Mouse (Mus musculus): Measurements from ENCODE around the gene Zfp839.

Zfp839 gene

DNA sequence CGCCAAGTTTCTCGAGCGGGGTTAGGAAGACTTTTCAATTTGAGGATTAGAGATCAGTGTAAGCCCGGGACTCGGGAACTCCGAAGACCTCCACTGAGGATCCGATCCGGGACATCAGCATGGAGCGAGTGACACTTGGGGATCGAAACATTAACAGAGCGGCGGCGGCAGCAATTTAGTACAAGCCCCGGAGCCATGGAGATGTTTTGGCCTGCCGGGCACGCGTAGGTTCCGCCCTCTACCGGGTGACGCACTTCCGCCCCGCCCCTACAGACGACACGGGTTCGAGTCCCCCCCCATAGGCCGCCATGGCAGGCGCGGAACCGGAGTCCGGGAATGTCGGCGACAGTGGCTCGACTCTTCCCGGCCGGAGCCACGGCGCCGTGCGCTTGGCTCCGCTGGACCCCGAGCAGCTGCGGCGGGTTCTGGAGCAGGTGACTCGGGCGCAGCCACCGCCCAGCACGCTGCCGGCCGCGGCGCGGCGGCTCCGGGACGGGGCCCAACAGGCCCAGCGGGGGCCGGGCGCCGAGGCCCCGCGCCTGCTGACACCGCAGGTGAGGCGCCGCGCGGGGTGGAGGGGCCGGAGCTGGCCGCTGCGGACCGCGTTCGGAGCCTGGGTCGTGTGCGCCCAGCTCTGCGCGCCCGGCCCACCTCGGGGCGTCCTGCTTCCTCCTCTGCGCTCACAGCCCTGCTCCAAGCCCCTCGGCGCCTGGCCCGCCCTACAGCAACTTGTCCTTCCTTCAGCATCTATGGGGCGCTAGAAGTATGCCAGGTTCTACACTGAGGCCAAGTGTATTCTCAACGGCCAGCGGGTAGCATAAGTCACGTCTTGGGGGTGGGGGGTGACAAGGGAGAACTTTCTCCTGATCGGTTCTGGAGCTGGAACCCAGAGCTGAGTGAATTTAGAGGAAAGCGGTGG, at the start of gene Zfp839:
TSS of gene Zfp839 (plus strand) at position 244 of the 919 bp plus-strand sequence.
- peak; percentile 79 to 88 for DNase-seq (ENCODE audit: low spot score in 2 of 2)

DNA sequence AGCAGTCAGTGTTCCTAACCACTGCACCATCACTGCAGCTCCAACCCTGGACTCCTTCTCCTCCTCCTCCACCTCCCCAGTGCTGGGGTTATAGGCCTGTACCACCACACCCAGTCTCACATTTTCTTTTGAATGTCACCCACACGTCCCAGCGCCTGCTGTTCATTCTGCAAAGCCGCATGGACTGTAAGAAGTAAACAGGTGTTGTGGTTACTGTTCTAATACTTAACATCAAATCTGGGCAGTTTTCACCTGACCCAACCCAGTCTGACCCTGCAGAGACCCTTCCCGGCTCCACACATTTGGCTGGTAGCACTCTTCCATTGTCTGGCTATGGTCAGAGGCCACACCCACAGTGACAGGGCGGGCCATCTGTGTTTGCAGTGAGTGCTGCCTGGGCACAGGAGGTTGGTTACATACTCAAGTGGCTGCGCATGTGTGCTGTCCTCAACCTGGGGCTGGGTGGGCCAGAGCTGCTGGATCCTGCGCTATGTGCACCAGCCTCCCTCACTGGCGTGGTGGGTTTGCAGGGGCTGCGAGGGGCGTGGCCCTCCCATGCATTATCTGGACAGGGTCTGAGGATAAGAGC, 48.1 kb upstream of the Zfp839 start:
- no peak for DNase-seq (ENCODE audit: low spot score in 2 of 2)

DNA sequence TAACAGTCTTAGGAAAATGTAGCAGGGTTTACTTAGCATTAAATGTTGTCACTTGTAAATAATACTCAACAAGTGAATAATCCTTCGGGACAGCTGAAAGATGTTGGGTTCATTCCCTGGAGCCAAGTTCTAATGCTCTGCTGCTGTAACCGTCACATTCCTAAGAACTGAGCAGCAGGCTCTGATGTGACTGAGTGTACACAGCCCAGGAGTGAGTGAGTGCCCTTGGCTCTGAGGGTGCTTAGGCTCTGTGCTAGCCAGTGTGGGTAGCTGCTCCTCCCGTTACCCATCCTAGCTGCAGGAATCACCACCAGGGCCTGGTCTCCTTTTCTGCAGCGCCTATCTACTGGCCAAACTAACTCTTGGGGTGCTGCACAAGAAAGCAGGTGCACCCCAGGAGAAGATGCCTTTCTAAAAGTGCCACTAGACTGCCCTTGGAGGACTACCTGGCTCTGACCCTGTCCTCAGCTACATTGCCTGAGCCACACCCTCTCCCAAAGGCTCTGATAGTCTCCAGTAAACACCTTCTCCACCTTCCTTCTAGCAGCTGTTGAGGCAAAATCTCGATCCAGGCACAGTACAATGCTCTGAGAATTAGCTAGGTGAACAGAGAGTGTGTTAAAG, 47.3 kb upstream of the Zfp839 start:
- DNase-seq (ENCODE audit: low spot score in 2 of 2): no peak

DNA sequence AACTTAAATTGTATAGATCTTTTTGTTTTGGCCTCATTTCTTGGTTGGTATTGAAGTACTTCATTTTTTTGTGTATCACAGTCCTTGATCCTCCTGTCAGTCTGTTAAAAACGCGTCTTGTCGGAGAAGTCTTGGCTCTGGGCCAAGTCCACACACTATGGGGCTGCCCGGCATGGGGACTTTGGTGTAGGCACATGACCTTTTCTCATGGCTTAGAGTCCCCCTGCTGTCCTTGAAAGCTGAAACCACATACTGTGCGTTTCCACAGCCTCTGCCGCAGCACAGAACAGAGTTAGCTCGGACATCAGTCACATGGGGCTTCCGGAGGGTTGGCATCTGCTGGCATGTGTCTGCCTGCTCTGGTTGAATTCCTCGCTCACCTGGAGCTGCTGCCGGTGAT, 45.8 kb upstream of the Zfp839 start:
- DNase-seq (ENCODE audit: low spot score in 2 of 2): no peak

DNA sequence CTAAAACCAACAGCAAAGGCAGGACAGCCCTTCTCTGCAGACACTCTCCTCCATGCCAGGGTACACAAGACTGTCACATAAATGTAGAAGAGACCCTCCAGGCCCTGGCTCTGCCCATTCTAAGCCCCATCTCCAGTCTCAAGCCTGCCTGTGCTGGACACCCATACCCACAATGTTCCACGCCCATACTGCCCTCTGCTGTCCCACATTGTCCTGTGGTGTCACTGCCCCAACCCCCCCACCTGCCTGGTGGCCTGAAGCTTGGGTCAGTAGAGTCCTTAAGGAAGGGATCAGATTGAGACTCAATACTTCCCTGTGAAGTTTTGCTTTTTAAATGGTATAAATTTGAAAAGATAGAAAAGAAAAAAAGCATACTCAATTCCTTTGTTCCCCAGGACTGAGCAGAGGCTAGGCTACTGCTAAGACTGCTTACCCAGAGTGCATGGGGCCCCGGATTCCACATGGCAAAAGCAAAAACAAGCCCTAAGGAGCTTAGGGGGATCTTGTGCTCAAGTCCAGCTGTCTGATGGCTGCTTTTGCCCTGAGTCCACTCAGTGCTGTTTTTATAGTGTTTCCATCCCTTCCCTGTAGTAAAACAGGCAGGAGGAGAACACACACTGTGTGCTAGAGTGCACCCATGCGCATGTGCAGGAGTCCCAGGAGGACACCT, 43.6 kb upstream of the Zfp839 start:
- no peak for DNase-seq (ENCODE audit: low spot score in 2 of 2)

DNA sequence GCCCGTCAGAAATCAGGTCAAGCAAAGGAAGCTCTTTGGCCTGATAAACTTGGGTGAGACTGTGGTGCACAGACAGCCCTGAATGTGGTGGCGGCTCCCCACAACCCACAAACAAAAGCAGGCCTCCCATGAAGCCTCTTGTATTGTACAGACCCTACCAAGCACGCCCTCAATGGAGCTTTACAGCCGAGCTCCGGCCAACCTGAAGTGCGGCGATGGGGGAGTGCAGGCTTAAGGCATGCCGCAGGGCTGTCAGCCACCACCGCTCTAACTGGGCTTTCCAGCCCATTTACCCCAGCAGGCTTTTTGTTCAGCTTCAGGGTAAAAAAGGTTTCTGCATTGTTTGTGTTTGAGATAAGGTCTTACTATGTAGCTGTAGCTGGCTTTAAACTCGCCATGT, 41.6 kb upstream of the Zfp839 start:
- DNase-seq (ENCODE audit: low spot score in 2 of 2): no peak

DNA sequence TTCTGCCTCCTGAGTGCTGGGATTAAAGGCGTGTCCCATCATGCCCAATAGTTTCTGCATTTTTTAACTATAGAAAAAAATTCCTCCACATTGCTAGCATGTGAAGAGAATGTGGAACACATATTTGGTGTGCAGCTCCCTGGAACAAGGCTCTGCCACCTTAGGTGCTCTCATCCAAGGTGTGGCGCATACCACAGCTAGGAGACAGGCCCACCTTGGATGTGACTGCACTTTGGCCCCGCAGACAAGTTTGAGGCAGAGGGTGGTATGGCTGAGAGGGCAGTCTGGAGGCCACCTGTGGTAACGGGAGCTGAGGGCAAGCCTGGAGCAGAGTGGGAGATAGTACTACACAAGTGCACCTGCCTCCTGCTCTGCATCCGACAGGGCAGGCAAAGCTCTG, 41.2 kb upstream of the Zfp839 start:
- DNase-seq (ENCODE audit: low spot score in 2 of 2): no peak

DNA sequence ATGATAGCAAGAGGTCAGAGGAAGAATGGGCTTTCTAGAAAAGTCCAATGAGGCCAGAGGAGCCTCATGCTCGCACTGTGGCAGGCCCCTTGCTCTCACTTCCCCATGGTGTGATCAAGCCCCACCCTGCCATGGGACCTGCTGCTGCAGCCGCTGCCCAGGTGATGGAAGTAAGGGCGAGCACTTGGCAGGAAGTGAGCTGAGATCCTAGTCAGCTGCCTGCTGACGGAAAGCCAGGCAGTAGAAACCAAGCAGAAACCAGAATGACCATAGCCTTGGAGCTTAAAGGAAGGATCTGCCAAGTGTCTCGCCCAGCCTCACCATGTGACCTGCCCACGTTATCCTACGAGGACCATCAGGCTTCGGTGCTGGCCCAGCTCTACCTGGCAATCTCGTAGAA, 36.9 kb upstream of the Zfp839 start:
- no peak for DNase-seq (ENCODE audit: low spot score in 2 of 2)

DNA sequence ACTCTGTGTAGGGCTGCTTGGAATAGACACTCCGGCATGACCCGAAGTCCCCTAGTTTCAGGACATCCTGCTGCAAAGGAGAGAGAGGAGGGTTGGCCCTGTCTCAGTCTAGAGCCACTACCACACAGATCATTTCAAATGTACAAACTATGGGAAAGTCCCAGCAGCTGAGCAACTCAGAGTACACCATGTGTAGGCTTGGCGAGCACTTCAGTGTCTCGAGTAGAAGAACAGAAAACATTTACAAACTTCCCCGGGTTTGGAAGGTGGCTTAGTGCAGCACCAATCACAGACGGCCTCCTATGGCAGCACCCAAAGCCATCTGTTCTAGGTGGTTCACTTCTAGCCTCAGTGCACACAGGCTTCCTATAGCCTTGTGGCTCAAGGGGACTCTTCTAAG, 36.4 kb upstream of the Zfp839 start:
- no peak for DNase-seq (ENCODE audit: low spot score in 2 of 2)

DNA sequence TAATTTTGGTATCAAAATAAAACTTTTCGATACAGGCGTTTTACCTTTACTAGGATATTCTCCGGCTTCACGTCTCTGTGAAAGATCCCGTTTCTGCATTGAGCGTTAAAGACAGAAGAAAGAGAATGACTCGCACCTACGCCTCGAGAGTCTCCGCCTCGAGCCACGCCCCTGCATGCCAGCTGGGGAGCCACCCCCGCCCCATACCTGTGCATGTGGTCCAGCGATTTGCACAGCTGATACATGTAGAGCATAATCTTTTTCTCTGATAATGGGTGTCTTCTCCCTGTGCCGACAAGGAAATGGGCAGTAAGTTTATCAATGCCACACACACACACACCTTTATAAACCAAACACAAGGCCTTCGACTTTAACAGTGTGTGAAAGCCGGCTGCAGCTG, 35.1 kb upstream of the Zfp839 start:
- no peak for DNase-seq (ENCODE audit: low spot score in 2 of 2)

DNA sequence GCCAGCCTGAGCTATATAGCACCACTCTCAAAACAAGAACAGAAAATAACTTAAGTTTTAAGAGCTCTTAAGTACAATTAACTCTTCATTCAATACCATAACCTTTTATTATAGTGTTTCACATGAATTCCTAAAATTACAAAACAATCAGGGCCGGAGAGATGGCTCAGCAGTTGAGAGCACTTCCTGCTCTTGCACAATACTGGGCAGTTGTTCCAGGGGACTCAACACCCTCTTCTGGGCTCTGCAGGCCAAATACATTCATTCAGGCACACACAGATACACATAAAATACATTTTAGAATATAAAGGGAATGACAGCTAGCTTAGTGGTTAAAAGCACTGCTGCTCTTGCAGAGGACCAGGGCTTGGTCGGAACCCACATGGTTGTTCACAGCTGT, 33.2 kb upstream of the Zfp839 start:
- no peak for DNase-seq (ENCODE audit: low spot score in 2 of 2)

DNA sequence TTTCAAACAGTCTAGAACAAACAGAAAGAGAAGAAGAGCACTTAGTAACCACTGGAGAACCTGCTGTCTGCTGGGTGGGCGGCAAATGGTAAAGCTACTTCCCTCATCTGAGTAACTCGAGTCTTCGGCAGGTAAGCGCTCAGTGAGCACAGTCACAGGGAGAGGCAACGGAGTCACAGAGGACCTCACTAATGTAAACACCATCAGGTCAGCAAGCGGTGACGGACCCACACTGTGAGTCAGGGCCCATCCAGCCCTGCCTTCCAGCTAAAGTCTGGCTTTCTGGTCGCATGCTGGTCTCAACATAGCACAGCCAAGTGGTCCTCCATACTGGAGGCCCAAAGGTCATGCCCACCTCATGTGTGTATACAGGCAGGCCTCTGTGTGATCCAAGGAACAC, 30.7 kb upstream of the Zfp839 start:
- DNase-seq (ENCODE audit: low spot score in 2 of 2): peak in 1 of 2 experiments; percentile 17

DNA sequence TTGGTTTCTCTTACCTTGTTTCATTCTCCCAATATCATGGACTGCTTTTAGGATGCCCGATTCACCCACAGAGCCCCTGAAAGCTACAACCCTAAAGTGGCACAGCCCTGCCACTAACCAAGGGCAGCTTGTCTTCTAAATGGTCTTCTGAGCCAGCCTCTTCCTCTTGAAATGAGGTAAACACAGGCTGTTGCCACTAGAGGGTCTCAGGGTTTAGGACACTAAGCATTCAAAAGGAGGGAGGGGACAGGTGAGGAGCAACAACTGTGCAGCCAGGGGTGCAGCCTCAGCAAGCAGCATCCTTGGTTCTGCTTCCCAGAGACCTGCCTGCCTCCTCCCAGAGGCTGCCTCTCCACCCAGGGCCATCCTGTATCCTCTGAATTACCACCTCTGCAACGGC, 28.3 kb upstream of the Zfp839 start:
- DNase-seq (ENCODE audit: low spot score in 2 of 2): no peak

DNA sequence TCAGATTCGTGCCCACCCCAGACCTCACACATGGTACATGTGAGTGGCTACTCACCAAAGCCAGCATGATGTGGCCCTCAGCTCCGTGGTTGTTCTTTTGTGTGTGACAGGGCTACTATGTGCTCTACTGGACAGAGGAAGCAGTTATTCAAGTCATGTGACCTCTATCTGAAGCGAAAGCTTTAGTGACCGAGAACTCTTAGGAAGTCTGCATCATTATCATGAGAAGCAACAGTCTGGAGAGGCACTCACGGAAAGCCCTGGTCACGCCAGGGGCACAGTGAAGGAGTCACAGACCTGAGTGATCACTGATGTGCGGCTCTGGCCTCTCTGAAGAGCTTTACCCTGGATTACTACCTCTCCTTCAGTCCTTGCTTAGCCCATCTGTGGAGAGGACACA, 27.7 kb upstream of the Zfp839 start:
- DNase-seq (ENCODE audit: low spot score in 2 of 2): no peak

DNA sequence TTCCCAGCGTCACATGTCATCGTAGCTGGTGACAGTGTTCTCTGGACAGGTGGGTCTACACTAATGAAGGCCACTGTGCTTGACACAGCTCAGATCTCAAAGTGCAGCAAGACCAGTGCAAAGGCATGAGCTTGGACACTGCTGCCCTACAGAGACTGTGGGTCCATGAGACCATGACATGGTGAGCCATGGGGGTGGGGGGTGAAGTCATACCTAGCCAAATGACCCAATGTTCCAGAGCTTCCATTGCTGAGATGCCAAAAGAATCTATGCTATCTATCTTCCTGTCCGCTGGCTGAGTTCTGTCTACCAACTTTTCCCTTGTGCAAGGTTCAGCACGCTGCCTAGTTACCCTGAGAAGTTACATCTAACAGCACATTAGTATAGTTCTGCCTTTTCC, 21.1 kb upstream of the Zfp839 start:
- no peak for DNase-seq (ENCODE audit: low spot score in 2 of 2)

DNA sequence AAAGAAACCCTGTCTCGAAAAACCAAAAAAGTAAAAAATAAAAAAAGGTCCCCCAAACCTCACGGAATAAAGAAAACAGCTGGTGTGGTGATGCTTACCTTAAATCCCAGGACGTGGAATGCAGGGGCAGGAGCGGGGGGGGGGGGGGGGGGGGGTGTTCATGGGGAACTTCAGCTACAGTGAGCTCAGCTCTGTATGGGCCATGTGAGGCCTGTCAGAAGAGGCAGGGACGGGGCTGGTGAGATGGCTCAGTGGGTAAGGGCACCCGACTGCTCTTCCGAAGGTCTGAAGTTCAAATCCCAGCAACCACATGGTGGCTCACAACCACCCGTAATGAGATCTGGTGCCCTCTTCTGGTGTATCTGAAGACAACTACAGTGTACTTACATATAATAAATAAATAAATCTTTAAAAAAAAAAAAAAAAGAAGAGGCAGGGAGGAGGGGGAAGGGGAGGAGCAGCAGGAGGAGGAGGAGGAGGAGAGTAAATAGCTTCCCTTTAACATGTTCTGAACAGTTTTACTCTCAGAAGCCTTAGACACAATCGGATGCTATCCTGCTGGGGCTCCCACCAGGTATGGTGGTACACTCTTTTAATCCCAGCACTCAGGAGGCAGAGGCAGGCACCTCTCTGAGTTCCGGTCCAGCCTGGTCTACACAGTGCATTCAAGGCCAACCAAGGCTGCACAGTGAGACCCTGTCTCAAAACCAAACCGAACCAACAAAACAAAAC, 19.6 kb upstream of the Zfp839 start:
- no peak for DNase-seq (ENCODE audit: low spot score in 2 of 2)

DNA sequence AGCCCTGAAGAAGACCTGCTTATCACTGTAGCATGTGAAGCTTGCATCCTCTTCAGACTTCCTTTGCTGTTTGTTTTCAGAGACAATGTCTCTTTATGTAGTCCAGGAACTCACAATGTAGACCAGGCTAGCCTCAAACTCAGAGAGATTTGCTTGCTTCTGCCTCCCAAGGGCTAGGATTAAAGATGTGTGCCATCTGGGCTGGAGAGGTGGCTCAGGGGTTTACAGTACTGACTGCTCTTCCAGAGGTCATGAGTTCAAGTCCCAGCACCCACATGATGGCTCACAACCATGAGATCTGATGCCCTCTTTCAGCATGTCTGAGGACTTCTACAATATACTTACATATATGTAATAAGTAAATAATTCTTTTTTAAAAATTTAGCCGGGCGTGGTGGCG, 14.9 kb upstream of the Zfp839 start:
- no peak for DNase-seq (ENCODE audit: low spot score in 2 of 2)

DNA sequence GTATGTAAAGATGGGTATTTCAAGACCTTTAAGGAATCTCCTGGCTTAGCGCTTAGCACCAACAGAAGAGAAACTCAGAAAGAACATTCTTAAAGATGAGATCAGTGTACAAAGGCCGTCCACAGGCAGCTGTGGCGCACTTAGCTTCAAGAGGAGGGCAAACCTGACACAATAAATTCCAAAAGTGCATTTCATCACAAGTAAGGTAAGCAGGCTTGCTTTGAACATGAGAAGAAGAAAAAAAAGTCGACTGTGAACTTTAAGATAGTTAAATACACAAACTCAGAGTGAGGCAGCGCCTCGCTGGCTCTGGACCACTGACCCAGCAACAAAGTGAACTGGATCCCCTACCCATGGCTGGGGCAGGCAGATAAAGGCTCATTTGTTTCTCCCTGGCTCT, 13.3 kb upstream of the Zfp839 start:
- DNase-seq (ENCODE audit: low spot score in 2 of 2): no peak

DNA sequence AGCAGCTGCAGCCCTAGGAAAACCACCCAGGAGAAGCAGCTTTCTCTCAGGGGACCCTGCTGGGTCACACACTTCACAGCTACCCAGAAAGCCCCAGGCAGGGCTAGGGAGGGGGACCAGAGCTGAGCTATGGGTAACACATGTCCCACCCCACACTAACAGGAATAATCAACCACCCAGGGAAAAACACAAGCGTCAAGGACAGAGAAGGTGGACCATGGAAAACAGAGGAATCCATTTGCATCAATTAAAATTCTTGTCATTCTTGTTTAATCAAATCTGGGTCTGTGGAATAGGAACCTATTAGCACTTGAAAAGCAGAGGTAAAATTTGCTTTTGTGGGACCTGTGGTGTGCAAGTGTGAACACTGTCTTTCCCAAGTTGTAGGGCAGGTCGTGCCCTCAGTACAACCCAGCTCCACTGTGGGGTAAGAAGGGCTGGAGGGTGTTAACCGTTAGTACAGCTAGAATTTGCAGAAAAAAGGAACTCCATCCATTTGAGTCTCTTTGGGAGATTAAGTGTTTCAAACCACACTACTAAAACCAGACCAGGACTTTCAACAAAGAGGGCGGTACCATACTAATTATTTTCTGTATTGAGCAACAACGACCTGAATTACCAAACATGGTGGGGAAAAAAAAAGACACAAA, 12.7 kb upstream of the Zfp839 start:
- no peak for DNase-seq (ENCODE audit: low spot score in 2 of 2)

DNA sequence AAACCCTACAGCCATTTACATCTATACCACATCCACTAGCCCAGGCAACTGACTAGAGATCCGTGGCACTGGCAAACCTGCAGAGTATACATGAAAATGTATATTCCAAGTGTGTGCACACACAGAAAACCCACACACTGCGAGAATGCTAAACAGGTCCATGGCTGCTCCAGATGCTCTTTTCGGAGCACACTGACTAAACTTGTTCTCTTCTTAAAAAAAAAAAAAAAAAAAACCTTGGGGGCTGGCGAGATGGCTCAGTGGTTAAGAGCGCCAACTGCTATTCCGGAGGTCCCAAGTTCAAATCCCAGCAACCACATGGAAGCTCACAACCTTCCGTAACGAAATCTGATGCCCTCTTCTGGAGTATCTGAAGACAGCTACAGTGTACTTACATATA, 12.2 kb upstream of the Zfp839 start:
- DNase-seq (ENCODE audit: low spot score in 2 of 2): no peak

Data from urinary bladder, postnatal 36 days (tissue).